Comparison of ENCODE assay signal across 23 mouse cellular contexts in genomic region chr2:51452816-51453215, GRCm38 (mm10).
DNase-seq lines count a peak whose midpoint lies in the region; TF ChIP-seq lines count a peak whose summit lies in the region.
"Had no signal": no experiment of that assay in that cellular context is flagged by ENCODE, and none has a peak within 500 bp of the region (broad histone marks: within the 10 kb centered on the region; RNA-seq: fewer than 3 reads in every experiment).

No protein-coding gene starts in this region.

- no peak for TF ChIP-seq POLR2A in olfactory bulb, adult 2 months (IDR thresholded peaks at IDR 0.05; ENCODE audit: insufficient read depth, low read depth, low read length)

- H3K4me1 ChIP-seq in olfactory bulb, adult 2 months (ENCODE audit: control insufficient read depth, insufficient read depth, low read length), result no peaks in the 10 kb centered on the region
- H3K4me1 ChIP-seq: embryonic facial prominence, embryonic 12.5 days; embryonic facial prominence, embryonic 15.5 days; heart, embryonic 12.5 days; heart, embryonic 15.5 days; hindbrain, embryonic 12.5 days; hindbrain, embryonic 15.5 days; intestine, embryonic 15.5 days had no signal

- peak; percentile 9 to 37 for DNase-seq in cerebellum, postnatal 25 days
- no peak for DNase-seq in cerebellum, adult 8-10 months
- DNase-seq in left cerebral cortex, postnatal 4 days, result peak; percentile 56
- DNase-seq in left cerebral cortex, postnatal 25 days (ENCODE audit: low spot score in 2 of 2), result no peak
- no peak for DNase-seq in urinary bladder, postnatal 36 days (ENCODE audit: low spot score in 2 of 2)
- DNase-seq: adrenal gland, adult 2 months; adrenal gland, postnatal 14 days; cerebellum, adult 11-12 months; cerebellum, adult 9-11 months; forebrain, postnatal 0 days; gastrocnemius, adult 2 months; gastrocnemius, postnatal 14 days; heart, adult 18-20 months; heart, postnatal 10 days; heart, postnatal 4 days had no signal

- H3K4me3 ChIP-seq in olfactory bulb, adult 2 months (ENCODE audit: insufficient read depth, low read depth, low read length), result no peak overlapping the region
- H3K4me3 ChIP-seq: embryonic facial prominence, embryonic 12.5 days; embryonic facial prominence, embryonic 15.5 days; gastrocnemius, adult 2 months; heart, embryonic 12.5 days; heart, embryonic 15.5 days; hindbrain, embryonic 12.5 days; hindbrain, embryonic 15.5 days; intestine, embryonic 15.5 days had no signal

- 74% methylated on average over 7 of the region's 7 CpGs for WGBS in olfactory bulb, adult 2 months

- intact Hi-C loops in left cerebral cortex, postnatal 4 days (cut with DNase I), result no loop called here
- intact Hi-C loops in left cerebral cortex, postnatal 25 days (cut with DNase I), result no loop called here

- peak overlapping the region; percentile 4; the same call in 1 of the 2 replicates for H3K27ac ChIP-seq in olfactory bulb, adult 2 months (ENCODE audit: insufficient read depth, low read depth, low read length)
- H3K27ac ChIP-seq: embryonic facial prominence, embryonic 12.5 days; embryonic facial prominence, embryonic 15.5 days; gastrocnemius, adult 2 months; heart, embryonic 15.5 days; hindbrain, embryonic 12.5 days; hindbrain, embryonic 15.5 days; intestine, embryonic 15.5 days had no signal

- no peak for TF ChIP-seq CTCF in olfactory bulb, adult 2 months (IDR thresholded peaks at IDR 0.05; ENCODE audit: insufficient read depth, low read depth, low read length)

Comparison
In these comparisons a context has a peak if more than half of its experiments do, and no peak if none do; other contexts are left out.
1. DNase-seq: peak in cerebellum, postnatal 25 days (2 of 2) and left cerebral cortex, postnatal 4 days (single experiment); none in cerebellum, adult 8-10 months (single experiment), left cerebral cortex, postnatal 25 days (0 of 2) and urinary bladder, postnatal 36 days (0 of 2).